Mouse (Mus musculus) erythroblast, embryonic 14.5 days (primary cell): Measurements from ENCODE around the gene March1. TPM values are rescaled to one million over a fixed set of nuclear protein-coding genes. Genes with fewer than 3 reads are reported as not detected.
A peak's percentile ranks its signal among the peaks of the same experiment; 100 is the strongest.

ENCODE experiments used
- H3K27me3 ChIP-seq: 2 replicates; pipeline ENCODE4 v1.6.1; 2012; ENCODE audit warnings: inconsistent platforms; ENCODE audit not compliant: control insufficient read depth
- H3K36me3 ChIP-seq: 2 replicates; pipeline ENCODE4 v1.6.1; 2012; ENCODE audit warnings: mild to moderate bottlenecking, inconsistent platforms; ENCODE audit not compliant: control insufficient read depth
- H3K4me1 ChIP-seq: 2 replicates; pipeline ENCODE4 v1.6.1; 2012; ENCODE audit warnings: inconsistent platforms; ENCODE audit not compliant: control insufficient read depth
- H3K4me3 ChIP-seq: replicated peaks from 2 replicates; pipeline ENCODE3; 2012; ENCODE audit warnings: moderate library complexity, mild to moderate bottlenecking, inconsistent platforms
- H3K9me3 ChIP-seq: 2 replicates; pipeline ENCODE4 v1.6.1; 2012; ENCODE audit warnings: low read length, inconsistent platforms, mixed read lengths; ENCODE audit not compliant: control insufficient read depth
- GATA1 ChIP-seq: IDR thresholded peaks from 2 replicates; pipeline ENCODE4 v1.6.1; 2012; ENCODE audit warnings: low read length, inconsistent platforms, mixed read lengths
- TAL1 ChIP-seq: IDR thresholded peaks from 3 replicates; pipeline ENCODE4 v1.6.1; 2012; ENCODE audit warnings: low read length, inconsistent platforms, mixed read lengths
- polyA plus RNA-seq: library from polyadenylated mRNA; stranded (reverse); fragments of >175 nt; gene quantifications from 2 replicates; pipeline ENCODE4 v1.2.3, GENCODE M21; 2012

March1 gene
- polyA plus RNA-seq, 1 experiment: not detected

GRCm38 (mm10) chr8:66441123-66441522 is 823.4 kb downstream of the March1 start:
- TF ChIP-seq TAL1 (no peak), GATA1 (no peak)
- no peaks in the 10 kb centered on the region for H3K27me3 ChIP-seq
- H3K36me3 ChIP-seq: no peaks in the 10 kb centered on the region
- no peaks in the 10 kb centered on the region for H3K9me3 ChIP-seq
- H3K4me3 ChIP-seq: no peak overlapping the region
- no peaks in the 10 kb centered on the region for H3K4me1 ChIP-seq

DNA sequence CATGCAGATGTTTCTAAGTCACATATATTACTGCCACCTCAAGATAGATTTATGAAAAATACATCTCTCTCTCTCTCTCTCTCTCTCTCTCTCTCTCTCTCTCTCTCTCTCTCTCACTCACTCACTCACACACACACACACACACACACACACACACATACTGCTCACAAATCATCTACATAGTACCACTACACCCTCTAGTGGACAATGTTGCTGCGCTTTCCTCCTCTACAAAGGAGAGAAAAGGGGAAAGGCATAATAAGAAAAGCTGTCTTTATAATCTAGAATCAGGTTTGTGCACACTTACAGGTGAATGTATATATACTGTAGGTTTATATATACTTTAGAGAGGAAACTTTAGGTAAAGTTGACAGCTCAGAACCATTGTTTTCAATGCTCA is 825.1 kb downstream of the March1 start:
- H3K4me1 ChIP-seq: no peaks in the 10 kb centered on the region
- no peaks in the 10 kb centered on the region for H3K36me3 ChIP-seq
- H3K4me3 ChIP-seq: no peak overlapping the region
- H3K27me3 ChIP-seq: no peaks in the 10 kb centered on the region
- no peaks in the 10 kb centered on the region for H3K9me3 ChIP-seq
- TF ChIP-seq GATA1 (no peak), TAL1 (no peak)

GRCm38 (mm10) chr8:66444141-66444540 is 826.4 kb downstream of the March1 start:
- Histone ChIP-seq H3K4me1 (no peaks in the 10 kb centered on the region), H3K27me3 (no peaks in the 10 kb centered on the region)
- TF ChIP-seq TAL1: no peak

GRCm38 (mm10) chr8:66445351-66445750 is 827.7 kb downstream of the March1 start:
- H3K9me3 ChIP-seq: no peaks in the 10 kb centered on the region
- no peaks in the 10 kb centered on the region for H3K4me1 ChIP-seq
- no peaks in the 10 kb centered on the region for H3K27me3 ChIP-seq
- TF ChIP-seq GATA1: no peak
- TF ChIP-seq TAL1: no peak
- H3K36me3 ChIP-seq: no peaks in the 10 kb centered on the region
- H3K4me3 ChIP-seq: no peak overlapping the region

More at GRCm38 (mm10) chr8:66444141-66444540, 826.4 kb downstream of the March1 start:
- Histone ChIP-seq H3K4me3 (no peak overlapping the region), H3K9me3 (no peaks in the 10 kb centered on the region), H3K36me3 (no peaks in the 10 kb centered on the region)

DNA sequence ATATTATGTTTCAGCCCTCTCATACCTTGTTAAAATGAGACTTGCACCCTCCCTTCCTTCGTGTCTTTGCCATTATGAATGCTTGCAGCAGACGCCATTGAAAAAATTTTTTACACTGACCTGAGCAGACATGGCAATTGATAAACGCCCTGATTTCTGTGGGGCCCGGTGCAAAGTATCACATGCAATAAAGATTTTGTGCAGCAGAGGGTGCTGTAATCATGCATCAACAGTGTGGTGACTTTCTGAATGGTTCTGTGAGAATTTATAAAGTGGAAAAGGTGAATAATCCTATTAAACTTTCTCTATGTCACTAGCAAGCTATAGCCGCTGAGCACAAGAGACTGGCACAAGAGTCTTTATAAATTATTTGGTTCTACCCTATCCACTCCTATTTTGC is 833.0 kb downstream of the March1 start:
- no peak overlapping the region for H3K4me3 ChIP-seq
- H3K9me3 ChIP-seq: no peaks in the 10 kb centered on the region
- no peaks in the 10 kb centered on the region for H3K27me3 ChIP-seq
- TF ChIP-seq GATA1: no peak
- TF ChIP-seq TAL1: no peak
- no peaks in the 10 kb centered on the region for H3K4me1 ChIP-seq
- no peaks in the 10 kb centered on the region for H3K36me3 ChIP-seq

- no peak for TF ChIP-seq GATA1
- TF ChIP-seq TAL1: no peak
- Histone ChIP-seq H3K4me1 (no peaks in the 10 kb centered on the region), H3K27me3 (no peaks in the 10 kb centered on the region), H3K36me3 (no peaks in the 10 kb centered on the region), H3K9me3 (no peaks in the 10 kb centered on the region), H3K4me3 (no peak overlapping the region)
These were observed 839.4 kb downstream of the March1 start for GRCm38 (mm10) chr8:66457057-66457456.

DNA sequence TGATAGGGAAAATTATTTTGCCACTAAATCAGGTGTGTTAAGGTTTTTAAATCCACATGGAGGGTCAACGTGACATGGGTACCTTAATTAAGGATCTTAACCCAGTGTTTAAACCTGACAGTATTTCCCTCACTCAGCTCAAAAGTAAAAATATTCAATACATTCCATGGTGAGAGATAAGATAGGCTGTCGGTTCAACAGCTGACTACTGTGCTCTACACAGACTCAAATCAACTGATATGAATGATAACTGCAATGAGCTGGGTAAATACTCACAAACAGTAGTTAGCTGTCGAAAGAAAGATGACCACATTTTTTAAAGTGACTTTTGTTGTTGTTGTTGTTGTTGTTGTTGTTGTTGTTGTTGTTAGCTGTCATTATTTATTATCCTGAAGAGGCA is 852.1 kb downstream of the March1 start:
- Histone ChIP-seq H3K9me3 (no peaks in the 10 kb centered on the region), H3K4me3 (no peak overlapping the region), H3K4me1 (no peaks in the 10 kb centered on the region), H3K36me3 (no peaks in the 10 kb centered on the region), H3K27me3 (no peaks in the 10 kb centered on the region)
- TF ChIP-seq GATA1 (no peak), TAL1 (no peak)

GRCm38 (mm10) chr8:66476880-66477279 is 859.2 kb downstream of the March1 start:
- H3K9me3 ChIP-seq: no peaks in the 10 kb centered on the region
- TF ChIP-seq TAL1: no peak
- TF ChIP-seq GATA1: no peak
- peaks cover 53% of the 10 kb centered on the region for H3K36me3 ChIP-seq
- H3K27me3 ChIP-seq: no peaks in the 10 kb centered on the region
- H3K4me3 ChIP-seq: no peak overlapping the region
- no peaks in the 10 kb centered on the region for H3K4me1 ChIP-seq

DNA sequence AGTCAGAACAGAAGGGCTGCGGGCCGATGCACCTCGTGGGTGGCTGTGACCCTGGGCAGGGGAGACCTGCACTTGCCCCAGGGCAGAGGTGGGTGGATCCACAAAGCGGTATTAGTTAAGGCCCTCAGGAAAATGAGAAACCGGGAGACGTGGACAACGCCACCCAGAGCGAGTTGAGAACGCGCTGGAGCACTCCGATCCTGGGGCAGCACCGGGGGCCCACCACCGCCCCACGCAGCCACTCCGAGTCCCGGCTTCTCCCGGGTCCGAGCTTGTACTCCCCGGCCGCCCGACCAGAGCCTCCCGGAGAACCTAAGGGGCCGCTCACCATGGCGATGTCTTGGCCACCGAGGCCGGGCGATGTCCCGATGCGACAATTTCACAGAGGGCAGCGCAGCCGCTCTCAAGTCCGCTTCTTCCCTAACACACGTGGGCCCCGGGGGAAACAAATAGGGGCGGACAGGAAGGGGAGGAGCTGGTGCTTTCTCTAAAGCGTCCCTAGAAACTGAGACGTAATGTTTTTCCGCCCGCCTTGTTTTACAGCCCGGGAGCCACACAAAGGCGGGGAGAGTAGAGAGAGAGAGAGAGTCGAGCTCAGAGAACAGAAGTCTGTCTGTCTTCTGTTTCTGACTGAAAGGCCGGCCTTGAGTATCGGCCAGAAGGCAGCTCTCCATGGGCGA is 868.5 kb downstream of the March1 start, which contains the start of gene Tma16:
Gene Tma16 (minus strand): TSS at position 447 of the 680 bp plus-strand sequence.
- Histone ChIP-seq H3K36me3 (peaks cover 16% of the 10 kb centered on the region), H3K9me3 (no peaks in the 10 kb centered on the region), H3K4me3 (peak within 1 kb of the TSS; percentile 83), H3K4me1 (peaks cover 13% of the 10 kb centered on the region), H3K27me3 (no peaks in the 10 kb centered on the region)
- TF ChIP-seq GATA1: no peak
- TF ChIP-seq TAL1: no peak

DNA sequence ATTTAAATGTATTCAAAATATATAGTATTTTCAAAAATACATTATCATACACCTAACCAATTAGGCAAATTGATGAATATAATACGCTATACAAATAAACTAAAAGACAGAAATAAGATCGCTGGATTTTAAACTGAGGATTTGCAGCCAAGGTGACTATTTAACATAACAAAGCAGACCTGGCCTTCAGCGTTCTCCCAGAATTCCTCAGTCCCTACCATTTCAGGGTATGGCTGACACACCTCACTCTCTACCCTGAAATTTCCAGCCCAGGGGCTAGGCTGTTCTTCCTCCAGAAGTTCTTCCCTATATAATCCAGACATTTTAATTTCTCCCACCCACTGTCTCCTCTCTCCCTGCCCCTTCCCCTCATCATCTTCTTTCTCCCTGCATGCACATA is 870.9 kb downstream of the March1 start:
- H3K9me3 ChIP-seq: no peaks in the 10 kb centered on the region
- TF ChIP-seq TAL1 (no peak), GATA1 (no peak)
- no peaks in the 10 kb centered on the region for H3K27me3 ChIP-seq
- peaks cover 13% of the 10 kb centered on the region for H3K4me1 ChIP-seq
- no peak overlapping the region for H3K4me3 ChIP-seq
- H3K36me3 ChIP-seq: no peaks in the 10 kb centered on the region; the same call in 1 of the 2 replicates
